Mouse (Mus musculus) lung, adult 2 months (tissue): ENCODE data around the gene Dennd4a.

ENCODE experiments used
- CTCF ChIP-seq: fragments of 200-500 bp; IDR thresholded peaks from 2 replicates; pipeline ENCODE4 v1.5.1; 2011; ENCODE audit warnings: mild to moderate bottlenecking, low read length, control low read depth; ENCODE audit not compliant: insufficient read depth
- POLR2A ChIP-seq: fragments of 200-500 bp; IDR thresholded peaks from 2 replicates; pipeline ENCODE4 v1.6.1; 2011; ENCODE audit warnings: low read depth, mild to moderate bottlenecking, control low read depth, low read length, borderline replicate concordance; ENCODE audit errors: extremely low read depth

DNA sequence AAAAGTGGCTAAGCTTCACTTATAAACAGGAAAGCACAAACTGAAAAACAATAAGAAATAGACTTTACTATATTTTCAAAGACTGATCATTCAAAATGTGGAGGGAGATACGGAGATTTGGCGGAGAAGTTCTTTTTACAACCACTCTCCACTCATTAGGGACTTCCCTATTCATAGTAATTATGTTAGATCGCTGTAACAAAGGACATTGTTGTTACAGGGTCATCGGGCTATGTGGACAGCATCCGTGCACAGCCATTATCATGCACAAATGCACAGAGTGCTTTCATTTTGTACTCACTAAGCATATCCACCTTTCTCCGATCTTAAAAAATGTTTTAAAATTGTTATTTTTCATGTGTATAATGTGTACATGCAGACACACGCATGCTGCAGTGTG is 27.6 kb upstream of the Dennd4a start:
- TF ChIP-seq CTCF = no peak
- TF ChIP-seq POLR2A = no peak
